Mouse (Mus musculus): ENCODE results near the gene Usp34. TPM values are rescaled to one million over a fixed set of nuclear protein-coding genes. Genes with fewer than 3 reads are reported as not detected.

Usp34 gene
- total RNA-seq (2014; rRNA removed) (29.4 and 31.0 TPM in 2 replicates), polyA plus RNA-seq (2012; rRNA removed) (2.8 and 3.0 TPM in 2 replicates)

GRCm38 (mm10) chr11:23306764-23307565, at the start of gene Usp34:
Gene Usp34 (plus strand): TSS chr11:23306895.
- no peaks in the 10 kb centered on the region for H3K36me3 ChIP-seq (ENCODE audit: control insufficient read depth, insufficient read depth, low read length)
- under 1% methylated on average over 49 of the region's 80 CpGs for WGBS
- H3K9ac ChIP-seq (ENCODE audit: low read depth, low read length): peak within 1 kb of the TSS; percentile 99
- peak within 1 kb of the TSS; percentile 92 for H3K27ac ChIP-seq (replicated peaks; ENCODE audit: insufficient read depth, low read depth, low read length)
- peaks cover 17% of the 10 kb centered on the region for H3K4me1 ChIP-seq (ENCODE audit: control insufficient read depth, insufficient read depth, low read length)
- peaks cover 21% of the 10 kb centered on the region; the same call in 1 of the 2 replicates for H3K79me2 ChIP-seq (ENCODE audit: control insufficient read depth, insufficient read depth, low read length)
- no peaks in the 10 kb centered on the region for H3K27me3 ChIP-seq (ENCODE audit: control insufficient read depth, insufficient read depth, low read length)
- DNase-seq (ENCODE audit: extremely low read depth, low read depth, low spot score): peak; percentile 41
- H3K4me3 ChIP-seq (ENCODE audit: insufficient read depth, low read depth, low read length): peak within 1 kb of the TSS; percentile 99
- TF ChIP-seq CTCF (IDR thresholded peaks at IDR 0.05; ENCODE audit: low read depth, low read length) (no peak), POLR2A (IDR thresholded peaks at IDR 0.05; ENCODE audit: extremely low read depth, insufficient read depth, low read length) (0 out of 2 replicates have a peak, but pooled peaks have one; percentile 40)

- no peaks in the 10 kb centered on the region for H3K27me3 ChIP-seq (ENCODE audit: control insufficient read depth, insufficient read depth, low read length)
- H3K27ac ChIP-seq (replicated peaks; ENCODE audit: insufficient read depth, low read depth, low read length): no peak overlapping the region
- H3K79me2 ChIP-seq (ENCODE audit: control insufficient read depth, insufficient read depth, low read length): peaks cover 29% of the 10 kb centered on the region; the same call in 1 of the 2 replicates
- no peak for DNase-seq (ENCODE audit: extremely low read depth, low read depth, low spot score)
- H3K4me3 ChIP-seq (ENCODE audit: insufficient read depth, low read depth, low read length): no peak overlapping the region
- H3K9ac ChIP-seq (ENCODE audit: low read depth, low read length): no peak overlapping the region
- peaks cover 10% of the 10 kb centered on the region for H3K36me3 ChIP-seq (ENCODE audit: control insufficient read depth, insufficient read depth, low read length)
- peaks cover 9% of the 10 kb centered on the region for H3K4me1 ChIP-seq (ENCODE audit: control insufficient read depth, insufficient read depth, low read length)
- WGBS: 96% methylated on average over 4 of the region's 4 CpGs
- TF ChIP-seq POLR2A (IDR thresholded peaks at IDR 0.05; ENCODE audit: extremely low read depth, insufficient read depth, low read length) (no peak), CTCF (IDR thresholded peaks at IDR 0.05; ENCODE audit: low read depth, low read length) (no peak)
These were observed 47.6 kb upstream of the Usp34 start for GRCm38 (mm10) chr11:23259073-23259472.

GRCm38 (mm10) chr11:23259481-23259880, 47.2 kb upstream of the Usp34 start:
- no peak overlapping the region for H3K4me3 ChIP-seq (ENCODE audit: insufficient read depth, low read depth, low read length)
- no peak overlapping the region for H3K9ac ChIP-seq (ENCODE audit: low read depth, low read length)
- no peaks in the 10 kb centered on the region for H3K27me3 ChIP-seq (ENCODE audit: control insufficient read depth, insufficient read depth, low read length)
- no peak for DNase-seq (ENCODE audit: extremely low read depth, low read depth, low spot score)
- 86% methylated on average over 1 of the region's 1 CpGs for WGBS
- peaks cover 9% of the 10 kb centered on the region for H3K4me1 ChIP-seq (ENCODE audit: control insufficient read depth, insufficient read depth, low read length)
- H3K79me2 ChIP-seq (ENCODE audit: control insufficient read depth, insufficient read depth, low read length): peaks cover 29% of the 10 kb centered on the region; the same call in 1 of the 2 replicates
- H3K36me3 ChIP-seq (ENCODE audit: control insufficient read depth, insufficient read depth, low read length): peaks cover 10% of the 10 kb centered on the region
- H3K27ac ChIP-seq (replicated peaks; ENCODE audit: insufficient read depth, low read depth, low read length): no peak overlapping the region
- TF ChIP-seq CTCF (IDR thresholded peaks at IDR 0.05; ENCODE audit: low read depth, low read length): no peak
- TF ChIP-seq POLR2A (IDR thresholded peaks at IDR 0.05; ENCODE audit: extremely low read depth, insufficient read depth, low read length): no peak

GRCm38 (mm10) chr11:23260186-23260585, 46.5 kb upstream of the Usp34 start:
- H3K9ac ChIP-seq (ENCODE audit: low read depth, low read length): no peak overlapping the region
- no peak overlapping the region for H3K4me3 ChIP-seq (ENCODE audit: insufficient read depth, low read depth, low read length)
- DNase-seq (ENCODE audit: extremely low read depth, low read depth, low spot score): no peak
- H3K36me3 ChIP-seq (ENCODE audit: control insufficient read depth, insufficient read depth, low read length): peaks cover 10% of the 10 kb centered on the region
- WGBS: 18% methylated on average over 1 of the region's 1 CpGs
- peaks cover 9% of the 10 kb centered on the region for H3K4me1 ChIP-seq (ENCODE audit: control insufficient read depth, insufficient read depth, low read length)
- TF ChIP-seq POLR2A (IDR thresholded peaks at IDR 0.05; ENCODE audit: extremely low read depth, insufficient read depth, low read length): no peak
- no peak for TF ChIP-seq CTCF (IDR thresholded peaks at IDR 0.05; ENCODE audit: low read depth, low read length)
- H3K27ac ChIP-seq (replicated peaks; ENCODE audit: insufficient read depth, low read depth, low read length): 0 out of 2 replicates have a peak overlapping the region, but pooled peaks have one; percentile 19
- H3K27me3 ChIP-seq (ENCODE audit: control insufficient read depth, insufficient read depth, low read length): no peaks in the 10 kb centered on the region
- H3K79me2 ChIP-seq (ENCODE audit: control insufficient read depth, insufficient read depth, low read length): peaks cover 29% of the 10 kb centered on the region; the same call in 1 of the 2 replicates

GRCm38 (mm10) chr11:23261490-23261889, 45.2 kb upstream of the Usp34 start:
- no peaks in the 10 kb centered on the region for H3K27me3 ChIP-seq (ENCODE audit: control insufficient read depth, insufficient read depth, low read length)
- no peak for TF ChIP-seq POLR2A (IDR thresholded peaks at IDR 0.05; ENCODE audit: extremely low read depth, insufficient read depth, low read length)
- peak; percentile 23; the same call in 1 of the 2 replicates for TF ChIP-seq CTCF (IDR thresholded peaks at IDR 0.05; ENCODE audit: low read depth, low read length)
- H3K4me3 ChIP-seq (ENCODE audit: insufficient read depth, low read depth, low read length): no peak overlapping the region
- peak; percentile 39 for DNase-seq (ENCODE audit: extremely low read depth, low read depth, low spot score)
- H3K79me2 ChIP-seq (ENCODE audit: control insufficient read depth, insufficient read depth, low read length): peaks cover 24% of the 10 kb centered on the region; the same call in 1 of the 2 replicates
- peaks cover 10% of the 10 kb centered on the region for H3K36me3 ChIP-seq (ENCODE audit: control insufficient read depth, insufficient read depth, low read length)
- H3K4me1 ChIP-seq (ENCODE audit: control insufficient read depth, insufficient read depth, low read length): peaks cover 9% of the 10 kb centered on the region
- WGBS: 65% methylated on average over 3 of the region's 3 CpGs
- no peak overlapping the region for H3K9ac ChIP-seq (ENCODE audit: low read depth, low read length)
- H3K27ac ChIP-seq (replicated peaks; ENCODE audit: insufficient read depth, low read depth, low read length): no peak overlapping the region
